Mouse (Mus musculus) ES-Bruce4 (cell line): ENCODE results near the gene Gpc3.

Source experiments
- CTCF ChIP-seq: IDR thresholded peaks from one replicate; pipeline ENCODE4 v1.8.1; 2011; ENCODE audit warnings: low read depth, low read length
- EP300 ChIP-seq: IDR thresholded peaks from 2 replicates; pipeline ENCODE4 v1.6.1; 2011; ENCODE audit warnings: low read depth, low read length; ENCODE audit not compliant: insufficient read depth

GRCm38 (mm10) chrX:52532124-52532523 is 81.6 kb downstream of the Gpc3 start:
- TF ChIP-seq EP300 (no peak), CTCF (no peak)
